Mouse (Mus musculus) lung, adult 2 months (tissue): ENCODE data around the gene Zfp653. TPM values are rescaled to one million over a fixed set of nuclear protein-coding genes. Genes with fewer than 3 reads are reported as not detected.

Source experiments
- DNase-seq: peaks from one replicate; pipeline ENCODE4 v3.0.0; 2022
- H3K4me1 ChIP-seq: fragments of 200-500 bp; 2 replicates; pipeline ENCODE4 v1.6.1; 2011; ENCODE audit warnings: low read length; ENCODE audit not compliant: control insufficient read depth, insufficient read depth
- H3K4me3 ChIP-seq: fragments of 200-500 bp; replicated peaks from 2 replicates; pipeline ENCODE3; 2011; ENCODE audit warnings: low read depth, mild to moderate bottlenecking, control low read depth, low read length; ENCODE audit errors: extremely low read depth
- CTCF ChIP-seq: fragments of 200-500 bp; IDR thresholded peaks from 2 replicates; pipeline ENCODE4 v1.5.1; 2011; ENCODE audit warnings: mild to moderate bottlenecking, low read length, control low read depth; ENCODE audit not compliant: insufficient read depth
- POLR2A ChIP-seq: fragments of 200-500 bp; IDR thresholded peaks from 2 replicates; pipeline ENCODE4 v1.6.1; 2011; ENCODE audit warnings: low read depth, mild to moderate bottlenecking, control low read depth, low read length, borderline replicate concordance; ENCODE audit errors: extremely low read depth
- WGBS: fragments of 180-500 bp; shearing (Covaris S2); methylation state at CpG from one replicate; pipeline ENCODE4 v1.1.7; 2018; 5-methylcytosine and 5-hydroxymethylcytosine counted together
- polyA plus RNA-seq: library from polyadenylated mRNA; depleted of rRNA; stranded (reverse); fragments of >200 nt; gene quantifications from 2 replicates; pipeline ENCODE4 v1.2.3, GENCODE M21; 2012

Gene Zfp653
- polyA plus RNA-seq, 1 experiment, result 20.3 TPM

GRCm38 (mm10) chr9:22057031-22057517, 14.1 kb downstream of the Zfp653 start:
- DNase-seq, result no peak
- WGBS, result 92% methylated on average over 9 of the region's 9 CpGs
- peaks cover 4% of the 10 kb centered on the region for H3K4me1 ChIP-seq
- no peak for TF ChIP-seq CTCF
- TF ChIP-seq POLR2A, result no peak
- H3K4me3 ChIP-seq, result no peak overlapping the region

- DNase-seq, result no peak
- WGBS, result 68% methylated on average over 9 of the region's 9 CpGs
- Histone ChIP-seq H3K4me3 (no peak overlapping the region), H3K4me1 (peaks cover 4% of the 10 kb centered on the region)
- TF ChIP-seq POLR2A (no peak), CTCF (no peak)
Observed at GRCm38 (mm10) chr9:22056303-22056910, 14.8 kb downstream of the Zfp653 start.

GRCm38 (mm10) chr9:22055713-22056112, 15.5 kb downstream of the Zfp653 start:
- H3K4me1 ChIP-seq, result peaks cover 4% of the 10 kb centered on the region
- TF ChIP-seq CTCF (no peak), POLR2A (no peak)
- WGBS, result 33% methylated on average over 29 of the region's 29 CpGs
- no peak overlapping the region for H3K4me3 ChIP-seq
- DNase-seq, result no peak

DNA sequence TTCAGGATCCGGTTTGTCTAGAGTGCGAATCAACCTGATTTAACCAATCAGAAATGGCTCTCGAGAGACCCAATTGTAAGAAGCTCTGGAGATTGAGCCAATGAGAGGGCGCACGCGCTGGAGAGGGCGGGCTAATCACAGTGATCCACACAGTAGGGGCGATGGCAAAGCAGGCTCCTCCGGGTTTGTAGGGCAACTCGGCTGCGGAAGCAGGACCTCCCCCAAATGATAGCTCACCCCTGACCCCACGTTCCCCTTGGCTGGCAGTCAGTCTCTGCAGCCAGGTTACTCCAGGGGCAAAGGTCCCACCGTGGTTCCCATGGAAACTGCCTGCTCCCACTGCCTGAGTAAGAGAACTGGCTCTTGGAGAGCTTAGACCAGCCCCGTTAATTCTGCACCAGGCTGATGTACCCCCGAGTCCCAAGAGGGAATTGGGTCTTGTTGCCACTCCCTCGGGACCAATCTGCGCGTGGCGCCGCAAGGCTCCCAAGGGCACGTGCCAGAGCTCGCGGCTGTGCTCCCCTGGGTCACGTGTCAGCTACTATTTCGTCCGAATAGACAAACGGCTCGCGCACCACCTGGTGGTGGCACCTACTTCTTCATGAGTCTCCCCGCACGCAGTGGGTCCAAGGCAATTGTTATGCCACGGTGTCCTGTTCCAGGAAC, 16.6 kb downstream of the Zfp653 start:
- DNase-seq, result peak; percentile 47
- TF ChIP-seq POLR2A, result no peak; the same call in 1 of the 2 replicates
- TF ChIP-seq CTCF, result peak; percentile 36; the same call in 1 of the 2 replicates
- peaks cover 4% of the 10 kb centered on the region for H3K4me1 ChIP-seq
- WGBS, result 2% methylated on average over 32 of the region's 32 CpGs
- H3K4me3 ChIP-seq, result no peak overlapping the region

GRCm38 (mm10) chr9:22053657-22054056, 17.5 kb downstream of the Zfp653 start:
- no peak overlapping the region for H3K4me3 ChIP-seq
- no peak for TF ChIP-seq CTCF
- TF ChIP-seq POLR2A, result no peak
- DNase-seq, result no peak
- H3K4me1 ChIP-seq, result peaks cover 4% of the 10 kb centered on the region
- 25% methylated on average over 6 of the region's 7 CpGs for WGBS

DNA sequence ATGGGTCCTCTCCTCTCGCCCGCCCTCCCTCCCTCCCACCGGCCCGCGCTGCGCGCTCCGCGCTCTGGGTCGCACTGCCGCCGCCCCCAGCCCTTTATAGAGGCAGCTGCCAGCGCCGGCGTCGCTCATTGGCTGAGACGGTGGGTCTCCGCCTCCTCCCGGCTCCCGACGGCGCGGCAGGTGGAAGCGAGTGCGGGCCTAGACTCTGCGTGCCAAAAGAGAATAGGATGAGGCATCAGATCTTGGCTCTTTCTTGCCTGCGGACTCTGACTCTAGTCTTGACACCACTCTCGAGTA, 19.3 kb downstream of the Zfp653 start, which contains the start of gene Elavl3:
Elavl3 (minus strand) TSS at position 66 of the 297 bp plus-strand sequence.
- Histone ChIP-seq H3K4me3 (no peak within 1 kb of the TSS), H3K4me1 (peaks cover 4% of the 10 kb centered on the region)
- TF ChIP-seq POLR2A (no peak), CTCF (no peak)
- DNase-seq, result no peak
- 2% methylated on average over 27 of the region's 28 CpGs for WGBS

- no peak overlapping the region for H3K4me3 ChIP-seq
- TF ChIP-seq CTCF, result no peak
- no peak for TF ChIP-seq POLR2A
- H3K4me1 ChIP-seq, result peaks cover 4% of the 10 kb centered on the region
- DNase-seq, result no peak
- WGBS, result 3% methylated on average over 67 of the region's 67 CpGs
Observed at GRCm38 (mm10) chr9:22051161-22051957, 19.8 kb downstream of the Zfp653 start.

DNA sequence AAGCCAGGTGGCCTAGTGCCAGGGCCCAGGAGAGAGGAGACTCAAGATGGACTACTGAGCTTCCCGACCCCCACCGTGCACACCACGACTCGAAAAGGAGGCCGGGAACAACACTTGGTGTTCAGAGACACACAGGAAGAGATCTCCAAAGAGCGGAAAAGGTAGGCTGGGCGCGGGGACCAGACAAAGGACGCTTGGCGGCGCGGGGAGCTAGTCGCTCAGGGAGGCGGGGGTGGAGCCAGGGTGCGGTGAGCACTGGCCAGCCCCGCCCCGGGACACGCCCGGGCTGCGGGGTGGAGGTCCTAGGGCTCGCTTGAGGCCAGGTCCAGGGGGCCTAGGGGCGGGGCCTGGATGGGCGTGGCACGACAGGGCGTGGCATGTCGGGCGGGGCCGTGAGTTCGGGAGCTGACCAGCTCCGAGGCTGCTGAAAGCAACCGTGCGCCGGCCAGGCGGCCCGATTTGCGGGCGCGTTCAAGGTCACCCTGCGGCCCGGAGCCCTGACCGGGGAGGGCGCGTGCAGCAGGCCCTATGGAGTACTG, 20.8 kb downstream of the Zfp653 start:
- no peak for TF ChIP-seq POLR2A
- TF ChIP-seq CTCF, result no peak
- H3K4me3 ChIP-seq, result no peak overlapping the region
- 2% methylated on average over 43 of the region's 43 CpGs for WGBS
- DNase-seq, result peak; percentile 29
- H3K4me1 ChIP-seq, result peaks cover 4% of the 10 kb centered on the region

DNA sequence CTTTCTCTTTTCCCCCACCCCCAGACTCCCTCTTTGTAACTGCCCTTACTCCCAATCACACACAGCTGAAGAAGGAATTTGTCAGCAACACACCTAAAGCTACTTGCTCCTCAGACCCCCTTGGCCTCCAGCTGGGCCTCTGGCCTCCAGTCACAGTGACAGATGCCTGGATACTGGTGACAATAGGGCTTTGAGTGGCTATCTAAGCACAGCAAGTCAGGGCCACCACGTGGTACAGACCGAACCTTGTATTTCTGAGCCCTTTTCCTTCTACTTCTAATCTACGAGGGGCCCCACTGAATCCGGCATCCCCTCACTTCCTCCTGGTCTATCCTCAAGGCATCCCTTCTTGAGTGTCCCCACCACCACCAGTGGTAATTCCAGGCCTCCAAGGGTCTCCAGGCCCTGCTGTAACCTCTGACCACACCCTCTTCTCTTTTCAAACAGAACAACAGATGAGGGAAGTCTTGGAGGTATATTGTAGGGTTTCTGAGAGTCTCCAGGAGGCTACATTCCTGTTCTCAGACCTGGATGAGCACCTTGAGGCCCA, 21.4 kb downstream of the Zfp653 start:
- TF ChIP-seq POLR2A, result no peak
- TF ChIP-seq CTCF, result no peak

DNA sequence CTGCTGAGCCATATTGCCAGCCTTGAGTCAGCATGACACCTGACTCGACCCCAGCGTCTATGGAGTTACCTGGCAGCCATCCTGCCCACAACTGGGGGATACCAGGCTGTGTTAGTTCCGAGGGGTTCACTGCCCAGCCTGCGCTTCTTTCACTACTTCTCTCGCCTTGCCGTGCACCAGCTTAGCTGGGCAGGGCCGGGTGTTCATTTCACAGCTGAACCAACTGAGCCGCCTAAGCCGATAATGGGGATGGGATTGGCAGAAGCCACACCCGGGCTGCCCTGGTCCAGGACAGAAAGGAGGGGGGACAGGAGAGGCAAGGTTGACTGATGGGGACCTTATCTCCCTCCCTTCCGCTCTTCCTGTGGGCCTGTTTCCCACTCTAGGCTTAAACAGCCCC, 21.9 kb downstream of the Zfp653 start:
- Histone ChIP-seq H3K4me3 (no peak overlapping the region), H3K4me1 (peaks cover under 1% of the 10 kb centered on the region; the same call in 1 of the 2 replicates)
- DNase-seq, result no peak
- WGBS, result 70% methylated on average over 11 of the region's 11 CpGs
- TF ChIP-seq CTCF (no peak), POLR2A (no peak)

More for the DNA sequence above, 21.4 kb downstream of the Zfp653 start:
- 59% methylated on average over 4 of the region's 4 CpGs for WGBS
- H3K4me1 ChIP-seq, result peaks cover 4% of the 10 kb centered on the region
- no peak overlapping the region for H3K4me3 ChIP-seq
- DNase-seq, result no peak
